Mouse (Mus musculus) small intestine, adult 2 months (tissue): ENCODE data around the gene Suclg2.

Experiments
- CTCF ChIP-seq: fragments of 200-500 bp; IDR thresholded peaks from 2 replicates; pipeline ENCODE4 v1.5.1; 2012; ENCODE audit warnings: low read depth, mild to moderate bottlenecking, control low read depth, inconsistent platforms, low read length, moderate library complexity, mixed read lengths; ENCODE audit not compliant: insufficient replicate concordance, insufficient read length; ENCODE audit errors: extremely low read depth
- POLR2A ChIP-seq: fragments of 200-500 bp; IDR thresholded peaks from 2 replicates; pipeline ENCODE4 v1.6.1; 2012; ENCODE audit warnings: low read depth, mild to moderate bottlenecking, control low read depth, inconsistent platforms, low read length, moderate library complexity

DNA sequence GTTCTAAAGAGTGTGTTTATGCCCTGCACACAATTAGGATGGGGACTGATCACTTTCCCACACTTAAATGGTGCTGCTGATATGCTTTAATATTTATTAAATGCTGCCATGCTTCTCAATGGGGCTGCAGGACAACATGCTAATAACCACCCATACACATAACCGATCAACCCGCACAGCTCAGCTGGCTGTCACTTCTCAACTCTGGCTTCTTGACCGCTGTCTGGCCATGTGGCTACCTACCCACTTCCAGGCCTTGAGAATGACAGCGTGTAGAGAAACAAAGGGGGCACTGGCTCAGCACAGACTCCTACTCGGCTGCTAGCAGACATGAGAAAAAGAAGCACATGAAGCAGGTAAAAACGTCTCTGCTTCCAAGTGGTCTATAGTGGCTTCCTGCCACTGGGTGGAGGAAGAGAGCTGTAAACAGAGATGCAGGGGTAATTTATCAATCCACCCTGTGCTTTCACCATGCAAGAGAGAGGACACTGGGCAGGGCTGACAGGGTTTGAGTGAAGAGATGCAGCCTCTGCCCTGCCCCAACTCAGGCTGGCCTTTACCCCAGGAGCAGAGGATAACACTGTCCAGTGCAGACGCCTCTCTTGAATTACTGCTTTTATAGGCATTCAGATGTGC, 234.3 kb downstream of the Suclg2 start:
- TF ChIP-seq POLR2A, result no peak
- no peak for TF ChIP-seq CTCF
